Mouse (Mus musculus) cerebellum, adult 2 months (tissue): Measurements from ENCODE around the gene Tgfbi.

ENCODE experiments used
- CTCF ChIP-seq: fragments of 200-500 bp; IDR thresholded peaks from 2 replicates; pipeline ENCODE4 v1.5.1; 2011; ENCODE audit warnings: low read depth, mild to moderate bottlenecking, control low read depth, low read length, moderate library complexity, borderline replicate concordance; ENCODE audit not compliant: insufficient read depth
- POLR2A ChIP-seq: fragments of 200-500 bp; IDR thresholded peaks from 2 replicates; pipeline ENCODE4 v1.6.1; 2011; ENCODE audit warnings: low read length, control low read depth, borderline replicate concordance; ENCODE audit not compliant: insufficient read depth

DNA sequence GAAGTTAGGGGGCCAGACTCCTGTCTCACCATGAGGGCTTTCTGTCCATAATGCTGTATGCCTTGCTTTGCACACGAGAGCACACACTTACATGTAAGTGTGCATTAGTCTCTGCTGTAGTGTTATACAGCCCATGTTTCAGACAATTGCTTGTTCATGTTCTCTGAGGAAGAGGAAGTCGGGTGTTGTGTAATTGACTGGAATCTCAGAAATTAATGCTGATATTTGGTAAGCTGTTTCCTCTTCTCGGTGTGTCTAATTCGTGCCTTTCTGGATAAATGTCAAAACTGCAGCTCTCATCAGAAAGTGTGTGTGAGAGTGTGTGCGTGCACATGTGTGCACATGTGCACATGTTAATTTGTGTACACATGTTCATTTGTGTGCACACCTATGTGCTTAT, 16.1 kb upstream of the Tgfbi start:
- no peak for TF ChIP-seq CTCF
- no peak for TF ChIP-seq POLR2A
